Mouse (Mus musculus): ENCODE measurements around the gene Capns1.

GRCm38 (mm10) chr7:30199498-30200139, 1.0 kb upstream of the Capns1 start:
- no peak for TF ChIP-seq POLR2A (IDR thresholded peaks at IDR 0.05; ENCODE audit: insufficient read depth, low read depth, low read length)
- no peak for TF ChIP-seq CTCF (IDR thresholded peaks at IDR 0.05)
